Mouse (Mus musculus): ENCODE measurements around the gene Txnip. TPM values are rescaled to one million over a fixed set of nuclear protein-coding genes. Genes with fewer than 3 reads are reported as not detected.
A peak's percentile ranks its signal among the peaks of the same experiment; 100 is the strongest.

Gene Txnip
- polyA plus RNA-seq, 1 experiment from 2014 or later = 254 TPM

GRCm38 (mm10) chr3:96547389-96547960 lies 10.3 kb upstream of the Txnip start:
- no peaks in the 10 kb centered on the region for H3K36me3 ChIP-seq (ENCODE audit: insufficient read depth, low read length)
- no peaks in the 10 kb centered on the region for H3K9me3 ChIP-seq (replicated peaks; ENCODE audit: low read length)
- no peak overlapping the region for H3K27ac ChIP-seq
- H3K4me2 ChIP-seq (ENCODE audit: low read length) = no peak overlapping the region
- DNase-seq (ENCODE audit: low spot score) (peak; percentile 86), ATAC-seq (replicated peaks; ENCODE audit: low FRiP score, low read depth) (no peak)
- WGBS = 8% methylated on average over 14 of the region's 14 CpGs
- no peak overlapping the region for H3K9ac ChIP-seq (ENCODE audit: low read depth, low read length)
- peaks cover 5% of the 10 kb centered on the region; the same call in 1 of the 2 replicates for H3K4me1 ChIP-seq (replicated peaks; ENCODE audit: insufficient read depth, low read length)
- no peak overlapping the region for H3K4me3 ChIP-seq (replicated peaks; ENCODE audit: low read depth, low read length)
- H3K27me3 ChIP-seq (ENCODE audit: insufficient read depth, low read length) = no peaks in the 10 kb centered on the region; the same call in 1 of the 2 replicates
- TF ChIP-seq CTCF (IDR thresholded peaks at IDR 0.05; ENCODE audit: low read depth) = peak; percentile 88

- H3K9me3 ChIP-seq (replicated peaks; ENCODE audit: low read length) = no peaks in the 10 kb centered on the region
- no peak overlapping the region for H3K4me3 ChIP-seq (replicated peaks; ENCODE audit: low read depth, low read length)
- ATAC-seq (replicated peaks; ENCODE audit: low FRiP score, low read depth) (no peak), DNase-seq (ENCODE audit: low spot score) (no peak)
- no peak for TF ChIP-seq CTCF (IDR thresholded peaks at IDR 0.05; ENCODE audit: low read depth)
- H3K9ac ChIP-seq (ENCODE audit: low read depth, low read length) = no peak overlapping the region
- H3K27me3 ChIP-seq (ENCODE audit: insufficient read depth, low read length) = no peaks in the 10 kb centered on the region; the same call in 1 of the 2 replicates
- WGBS = 76% methylated on average over 7 of the region's 7 CpGs
- no peak overlapping the region for H3K27ac ChIP-seq
- peaks cover 5% of the 10 kb centered on the region; the same call in 1 of the 2 replicates for H3K4me1 ChIP-seq (replicated peaks; ENCODE audit: insufficient read depth, low read length)
- no peak overlapping the region for H3K4me2 ChIP-seq (ENCODE audit: low read length)
- no peaks in the 10 kb centered on the region for H3K36me3 ChIP-seq (ENCODE audit: insufficient read depth, low read length)
Observed at GRCm38 (mm10) chr3:96548824-96549223, 8.9 kb upstream of the Txnip start.

- Histone ChIP-seq H3K4me3 (replicated peaks; ENCODE audit: low read depth, low read length) (no peak overlapping the region), H3K9me3 (replicated peaks; ENCODE audit: low read length) (no peaks in the 10 kb centered on the region), H3K36me3 (ENCODE audit: insufficient read depth, low read length) (no peaks in the 10 kb centered on the region), H3K9ac (ENCODE audit: low read depth, low read length) (no peak overlapping the region), H3K27ac (no peak overlapping the region), H3K4me1 (replicated peaks; ENCODE audit: insufficient read depth, low read length) (peaks cover 5% of the 10 kb centered on the region; the same call in 1 of the 2 replicates), H3K27me3 (ENCODE audit: insufficient read depth, low read length) (no peaks in the 10 kb centered on the region), H3K4me2 (ENCODE audit: low read length) (no peak overlapping the region)
- 86% methylated on average over 5 of the region's 5 CpGs for WGBS
- ATAC-seq (replicated peaks; ENCODE audit: low FRiP score, low read depth) = no peak
- no peak for TF ChIP-seq CTCF (IDR thresholded peaks at IDR 0.05; ENCODE audit: low read depth)
- no peak for DNase-seq (ENCODE audit: low spot score)
Observed at GRCm38 (mm10) chr3:96549346-96549745, 8.4 kb upstream of the Txnip start.

GRCm38 (mm10) chr3:96551203-96551602 lies 6.6 kb upstream of the Txnip start:
- 6% methylated on average over 8 of the region's 8 CpGs for WGBS
- ATAC-seq (replicated peaks; ENCODE audit: low FRiP score, low read depth) (no peak), DNase-seq (ENCODE audit: low spot score) (peak; percentile 91)
- Histone ChIP-seq H3K27ac (peak overlapping the region; percentile 57), H3K36me3 (ENCODE audit: insufficient read depth, low read length) (no peaks in the 10 kb centered on the region), H3K4me2 (ENCODE audit: low read length) (no peak overlapping the region), H3K9me3 (replicated peaks; ENCODE audit: low read length) (no peaks in the 10 kb centered on the region), H3K9ac (ENCODE audit: low read depth, low read length) (no peak overlapping the region), H3K27me3 (ENCODE audit: insufficient read depth, low read length) (no peaks in the 10 kb centered on the region), H3K4me1 (replicated peaks; ENCODE audit: insufficient read depth, low read length) (peaks cover 12% of the 10 kb centered on the region; the same call in 1 of the 2 replicates), H3K4me3 (replicated peaks; ENCODE audit: low read depth, low read length) (no peak overlapping the region)
- peak; percentile 85 for TF ChIP-seq CTCF (IDR thresholded peaks at IDR 0.05; ENCODE audit: low read depth)

- Histone ChIP-seq H3K4me1 (replicated peaks; ENCODE audit: insufficient read depth, low read length) (peaks cover 12% of the 10 kb centered on the region; the same call in 1 of the 2 replicates), H3K4me2 (ENCODE audit: low read length) (no peak overlapping the region), H3K27me3 (ENCODE audit: insufficient read depth, low read length) (no peaks in the 10 kb centered on the region), H3K9me3 (replicated peaks; ENCODE audit: low read length) (no peaks in the 10 kb centered on the region), H3K36me3 (ENCODE audit: insufficient read depth, low read length) (no peaks in the 10 kb centered on the region), H3K9ac (ENCODE audit: low read depth, low read length) (0 out of 2 replicates have a peak overlapping the region, but pooled peaks have one; percentile 18), H3K27ac (0 out of 2 replicates have a peak overlapping the region, but pooled peaks have one; percentile 13), H3K4me3 (replicated peaks; ENCODE audit: low read depth, low read length) (no peak overlapping the region)
- ATAC-seq (replicated peaks; ENCODE audit: low FRiP score, low read depth) = no peak
- 59% methylated on average over 7 of the region's 7 CpGs for WGBS
- no peak for TF ChIP-seq CTCF (IDR thresholded peaks at IDR 0.05; ENCODE audit: low read depth)
- no peak for DNase-seq (ENCODE audit: low spot score)
Observed at GRCm38 (mm10) chr3:96551890-96552289, 5.9 kb upstream of the Txnip start.

- no peaks in the 10 kb centered on the region for H3K27me3 ChIP-seq (ENCODE audit: insufficient read depth, low read length)
- H3K27ac ChIP-seq = no peak overlapping the region
- H3K36me3 ChIP-seq (ENCODE audit: insufficient read depth, low read length) = no peaks in the 10 kb centered on the region
- H3K4me2 ChIP-seq (ENCODE audit: low read length) = no peak overlapping the region
- ATAC-seq (replicated peaks; ENCODE audit: low FRiP score, low read depth) (no peak), DNase-seq (ENCODE audit: low spot score) (no peak)
- TF ChIP-seq CTCF (IDR thresholded peaks at IDR 0.05; ENCODE audit: low read depth) = no peak
- no peak overlapping the region for H3K4me3 ChIP-seq (replicated peaks; ENCODE audit: low read depth, low read length)
- WGBS = 80% methylated on average over 6 of the region's 6 CpGs
- H3K9me3 ChIP-seq (replicated peaks; ENCODE audit: low read length) = no peaks in the 10 kb centered on the region
- H3K9ac ChIP-seq (ENCODE audit: low read depth, low read length) = no peak overlapping the region
- peaks cover 12% of the 10 kb centered on the region; the same call in 1 of the 2 replicates for H3K4me1 ChIP-seq (replicated peaks; ENCODE audit: insufficient read depth, low read length)
Observed at GRCm38 (mm10) chr3:96553601-96554000, 4.2 kb upstream of the Txnip start.

All from kidney, postnatal 0 days (tissue).